ENCODE assay signal across 9 mouse cellular contexts in the genomic region with DNA sequence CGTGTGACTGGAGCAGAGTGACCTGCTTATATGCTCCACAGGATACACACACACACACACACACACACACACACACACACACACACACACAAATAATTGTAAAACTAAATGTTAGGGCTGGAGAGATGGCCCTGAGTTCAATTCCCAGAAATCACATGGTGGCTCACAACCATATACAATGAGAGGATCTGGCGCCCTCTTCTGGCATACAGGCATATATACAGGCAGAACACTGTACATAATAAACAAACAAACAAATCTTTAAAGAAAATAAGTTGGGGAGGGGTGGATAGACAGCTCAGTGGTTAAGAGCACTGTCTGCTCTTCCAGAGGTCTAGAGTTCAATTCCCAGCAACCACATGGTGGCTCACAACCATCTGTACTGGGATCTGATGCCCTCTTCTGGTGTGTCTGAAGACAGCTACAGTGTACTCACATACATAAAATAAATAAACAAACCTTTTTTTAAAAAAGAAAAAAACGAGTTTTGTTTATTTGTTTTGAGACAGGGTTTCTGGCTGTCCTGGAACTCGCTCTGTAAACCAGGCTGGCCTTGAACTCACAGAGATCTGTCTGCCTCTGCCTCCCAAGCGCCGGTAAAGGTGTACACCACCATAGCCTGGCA. TPM values are rescaled to one million over a fixed set of nuclear protein-coding genes. Genes with fewer than 3 reads are reported as not detected.
DNase-seq lines count a peak whose midpoint lies in the region; ATAC-seq and TF ChIP-seq lines count a peak whose summit lies in the region.
"Not testable (repeated sequence)": the region's sequence is repeated elsewhere in the genome, so short reads cannot be mapped to it uniquely, and the experiment has no call there.
"Had no signal": no experiment of that assay in that cellular context is flagged by ENCODE, and none has a peak within 500 bp of the region (broad histone marks: within the 10 kb centered on the region; RNA-seq: fewer than 3 reads in every experiment).

No protein-coding gene starts in this region.

- H3K27ac ChIP-seq in embryonic facial prominence, embryonic 15.5 days (replicated peaks); heart, embryonic 14.5 days (replicated peaks in 1 of 2; ENCODE audit: control insufficient read depth in 1 of 2, insufficient read depth in 1 of 2, low read depth in 2 of 2, low read length in 2 of 2); kidney, adult 2 months (ENCODE audit: insufficient read depth, low read depth, low read length); liver, adult 2 months (replicated peaks; ENCODE audit: insufficient read depth, low read depth, low read length); midbrain, embryonic 11.5 days (ENCODE audit: low read depth, low read length); small intestine, adult 2 months (ENCODE audit: insufficient read depth, low read depth, low read length): not testable (repeated sequence)

- H3K9me3 ChIP-seq in embryonic facial prominence, embryonic 15.5 days (replicated peaks); heart, embryonic 14.5 days (ENCODE audit: control insufficient read depth, low read length); midbrain, embryonic 11.5 days (ENCODE audit: control insufficient read depth, low read length): not testable (repeated sequence)

- WGBS in embryonic facial prominence, embryonic 15.5 days = 32% methylated on average over 6 of the region's 6 CpGs
- 35% methylated on average over 6 of the region's 6 CpGs for WGBS in heart, embryonic 14.5 days
- WGBS in kidney, adult 2 months = 34% methylated on average over 6 of the region's 6 CpGs
- WGBS in liver, adult 2 months = 25% methylated on average over 6 of the region's 6 CpGs
- WGBS in midbrain, embryonic 11.5 days = 37% methylated on average over 6 of the region's 6 CpGs
- 34% methylated on average over 6 of the region's 6 CpGs for WGBS in small intestine, adult 2 months

- not testable (repeated sequence) for H3K36me3 ChIP-seq in embryonic facial prominence, embryonic 15.5 days; heart, embryonic 14.5 days (ENCODE audit: control insufficient read depth, insufficient read depth, low read length); kidney, adult 2 months (ENCODE audit: control insufficient read depth, insufficient read depth, low read length); liver, adult 2 months (ENCODE audit: control insufficient read depth, insufficient read depth, low read length); midbrain, embryonic 11.5 days (ENCODE audit: control insufficient read depth, insufficient read depth, low read length); small intestine, adult 2 months (ENCODE audit: control insufficient read depth, insufficient read depth, low read length)

- TF ChIP-seq CTCF in kidney, adult 2 months (conservative IDR thresholded peaks at IDR 0.05; ENCODE audit: insufficient read depth, insufficient read length, low read depth, low read length) = peak; percentile 32; the same call in 1 of the 2 replicates
- TF ChIP-seq CTCF in liver, adult 2 months (IDR thresholded peaks at IDR 0.05; ENCODE audit: low read depth, low read length) = not testable (repeated sequence)
- TF ChIP-seq CTCF in small intestine, adult 2 months (IDR thresholded peaks at IDR 0.05; ENCODE audit: extremely low read depth, insufficient read length, insufficient replicate concordance, low read depth, low read length) = peak; percentile 48; the same call in 1 of the 2 replicates

- ATAC-seq in embryonic facial prominence, embryonic 15.5 days (ENCODE audit: insufficient number of reproducible peaks, low FRiP score, low TSS enrichment, low read depth); heart, embryonic 14.5 days (ENCODE audit: insufficient number of reproducible peaks, insufficient read depth, low FRiP score, low read depth); midbrain, embryonic 11.5 days (ENCODE audit: low FRiP score): not testable (repeated sequence)

- H3K79me2 ChIP-seq in liver, adult 2 months (ENCODE audit: control insufficient read depth, insufficient read depth, low read length) = not testable (repeated sequence)

- peak; percentile 84 for DNase-seq in CD4-positive, CD25-positive, alpha-beta regulatory T cell, adult 2 months (ENCODE audit: low read depth, low spot score)
- peak; percentile 62 for DNase-seq in brain, adult 2 months (ENCODE audit: low read depth, low spot score)
- DNase-seq in kidney, adult 2 months = peak; percentile 54
- DNase-seq in liver, adult 2 months (ENCODE audit: extremely low read depth, low read depth, low spot score) = peak; percentile 28
- DNase-seq in midbrain, embryonic 11.5 days (ENCODE audit: low spot score, missing footprints) = not testable (repeated sequence)

- H3K9ac ChIP-seq in embryonic facial prominence, embryonic 15.5 days; heart, embryonic 14.5 days (ENCODE audit: low read length); liver, adult 2 months (ENCODE audit: low read depth, low read length); midbrain, embryonic 11.5 days (ENCODE audit: low read length): not testable (repeated sequence)

- not testable (repeated sequence) for TF ChIP-seq POLR2A in kidney, adult 2 months (IDR thresholded peaks at IDR 0.05; ENCODE audit: low read depth, low read length); liver, adult 2 months (IDR thresholded peaks at IDR 0.05; ENCODE audit: extremely low read depth, insufficient read depth, low read length); small intestine, adult 2 months (IDR thresholded peaks at IDR 0.05; ENCODE audit: low read depth, low read length)

- peak overlapping the region; percentile 57; the same call in 1 of the 2 replicates for H3K4me3 ChIP-seq in embryonic facial prominence, embryonic 15.5 days (replicated peaks)
- H3K4me3 ChIP-seq in heart, embryonic 14.5 days (ENCODE audit: control insufficient read depth in 1 of 2, insufficient read depth in 1 of 2, low read depth in 1 of 2, low read length in 2 of 2) = peak overlapping the region in 1 of 2 experiments; percentile 46; a peak in 1 of 4 replicates
- not testable (repeated sequence) for H3K4me3 ChIP-seq in kidney, adult 2 months (ENCODE audit: insufficient read depth, low read depth, low read length); liver, adult 2 months (ENCODE audit: insufficient read depth, low read depth, low read length)
- H3K4me3 ChIP-seq in midbrain, embryonic 11.5 days (ENCODE audit: low read depth, low read length) = peak overlapping the region; percentile 76; the same call in 1 of the 2 replicates
- peak overlapping the region; percentile 67; the same call in 1 of the 2 replicates for H3K4me3 ChIP-seq in small intestine, adult 2 months (ENCODE audit: low read depth, low read length)

- H3K4me1 ChIP-seq in embryonic facial prominence, embryonic 15.5 days = peaks cover 24% of the 10 kb centered on the region
- peaks cover 4 to 12% of the 10 kb centered on the region in 2 experiments; a peak in 3 of 4 replicates for H3K4me1 ChIP-seq in heart, embryonic 14.5 days (ENCODE audit: control insufficient read depth in 2 of 2, insufficient read depth in 2 of 2, low read length in 2 of 2)
- H3K4me1 ChIP-seq in kidney, adult 2 months (ENCODE audit: control insufficient read depth, insufficient read depth, low read length); liver, adult 2 months (ENCODE audit: control insufficient read depth, insufficient read depth, low read length): not testable (repeated sequence)
- H3K4me1 ChIP-seq in midbrain, embryonic 11.5 days (ENCODE audit: control insufficient read depth, insufficient read depth, low read length) = peaks cover 10% of the 10 kb centered on the region
- H3K4me1 ChIP-seq in small intestine, adult 2 months (ENCODE audit: control insufficient read depth, insufficient read depth, insufficient read length, low read length) = peaks cover 19% of the 10 kb centered on the region

- peak overlapping the region; percentile 99 for H3K4me2 ChIP-seq in embryonic facial prominence, embryonic 15.5 days (replicated peaks)
- H3K4me2 ChIP-seq in heart, embryonic 14.5 days (ENCODE audit: low read length) = peak overlapping the region; percentile 95
- H3K4me2 ChIP-seq in midbrain, embryonic 11.5 days = peak overlapping the region; percentile 71

- H3K27me3 ChIP-seq in embryonic facial prominence, embryonic 15.5 days = peaks cover 50% of the 10 kb centered on the region
- H3K27me3 ChIP-seq in heart, embryonic 14.5 days (ENCODE audit: control insufficient read depth, insufficient read depth, low read length) = peaks cover 55% of the 10 kb centered on the region
- not testable (repeated sequence) for H3K27me3 ChIP-seq in kidney, adult 2 months (replicated peaks; ENCODE audit: control insufficient read depth, insufficient read depth, low read length); liver, adult 2 months (ENCODE audit: control insufficient read depth, insufficient read depth, low read length)
- peaks cover 30% of the 10 kb centered on the region for H3K27me3 ChIP-seq in midbrain, embryonic 11.5 days (ENCODE audit: control insufficient read depth, insufficient read depth, low read length)
- H3K27me3 ChIP-seq in small intestine, adult 2 months (ENCODE audit: control insufficient read depth, insufficient read depth, low read length) = peaks cover 21% of the 10 kb centered on the region

RNA-seq across cellular contexts. Expression of gene Rtn2, which starts 0.6 kb away (rescaled TPM):
- polyA plus RNA-seq in embryonic facial prominence, embryonic 15.5 days (2015; fragmentation: Nextera tagmentation; extraction: Ambion mirVana) = 39.2 and 41.9 TPM in 2 replicates
- 39.2 and 43.6 TPM in 2 replicates for polyA plus RNA-seq in heart, embryonic 14.5 days (2014; fragmentation: Nextera tagmentation; extraction: Ambion mirVana)
- 7.6 and 19.1 TPM in 2 replicates for polyA plus RNA-seq in kidney, adult 2 months (2012; rRNA removed)
- total RNA-seq in liver, adult 2 months (2014; rRNA removed) = 0.27 and 0.65 TPM in 2 replicates
- 0.62 and 1.1 TPM in 2 replicates for polyA plus RNA-seq in liver, adult 2 months (2012; rRNA removed)
- polyA plus RNA-seq in midbrain, embryonic 11.5 days (2014; fragmentation: Nextera tagmentation; extraction: Ambion mirVana) = 48.5 and 53.2 TPM in 2 replicates
- 6.7 and 11.7 TPM in 2 replicates for polyA plus RNA-seq in small intestine, adult 2 months (2012; rRNA removed)

RNA-seq across cellular contexts. Expression of gene Ppm1n, which starts 1.9 kb away (rescaled TPM):
- polyA plus RNA-seq in embryonic facial prominence, embryonic 15.5 days (2015; fragmentation: Nextera tagmentation; extraction: Ambion mirVana) = 0.14 and 0.41 TPM in 2 replicates
- 0.20 TPM in 1 of 2 replicates, not detected in the other for polyA plus RNA-seq in heart, embryonic 14.5 days (2014; fragmentation: Nextera tagmentation; extraction: Ambion mirVana)
- not detected in 2 replicates for polyA plus RNA-seq in kidney, adult 2 months (2012; rRNA removed)
- 0.20 TPM in 1 of 2 replicates, not detected in the other for total RNA-seq in liver, adult 2 months (2014; rRNA removed)
- 0.13 TPM in 1 of 2 replicates, not detected in the other for polyA plus RNA-seq in liver, adult 2 months (2012; rRNA removed)
- 0.18 and 0.50 TPM in 2 replicates for polyA plus RNA-seq in midbrain, embryonic 11.5 days (2014; fragmentation: Nextera tagmentation; extraction: Ambion mirVana)
- 1.8 and 11.8 TPM in 2 replicates for polyA plus RNA-seq in small intestine, adult 2 months (2012; rRNA removed)
- total RNA-seq: gastrocnemius, postnatal 10 days had no signal

RNA-seq across cellular contexts. Expression of gene Vasp, which starts 10.2 kb away (rescaled TPM):
- polyA plus RNA-seq in embryonic facial prominence, embryonic 15.5 days (2015; fragmentation: Nextera tagmentation; extraction: Ambion mirVana) = 85.2 TPM in 2 replicates
- polyA plus RNA-seq in heart, embryonic 14.5 days (2014; fragmentation: Nextera tagmentation; extraction: Ambion mirVana) = 66.1 and 68.9 TPM in 2 replicates
- polyA plus RNA-seq in kidney, adult 2 months (2012; rRNA removed) = 69.5 and 71.5 TPM in 2 replicates
- total RNA-seq in liver, adult 2 months (2014; rRNA removed) = 6.3 and 11.3 TPM in 2 replicates
- 24.2 and 37.1 TPM in 2 replicates for polyA plus RNA-seq in liver, adult 2 months (2012; rRNA removed)
- 46.0 and 46.9 TPM in 2 replicates for polyA plus RNA-seq in midbrain, embryonic 11.5 days (2014; fragmentation: Nextera tagmentation; extraction: Ambion mirVana)
- 183 and 517 TPM in 2 replicates for polyA plus RNA-seq in small intestine, adult 2 months (2012; rRNA removed)

RNA-seq across cellular contexts. Expression of gene Fosb, which starts 28.1 kb away (rescaled TPM):
- 0.21 and 0.69 TPM in 2 replicates for polyA plus RNA-seq in embryonic facial prominence, embryonic 15.5 days (2015; fragmentation: Nextera tagmentation; extraction: Ambion mirVana)
- polyA plus RNA-seq in heart, embryonic 14.5 days (2014; fragmentation: Nextera tagmentation; extraction: Ambion mirVana) = 0.22 TPM in 1 of 2 replicates, not detected in the other
- polyA plus RNA-seq in kidney, adult 2 months (2012; rRNA removed) = 0.17 and 0.19 TPM in 2 replicates
- 0.07 and 0.09 TPM in 2 replicates for total RNA-seq in liver, adult 2 months (2014; rRNA removed)
- 0.06 and 0.11 TPM in 2 replicates for polyA plus RNA-seq in liver, adult 2 months (2012; rRNA removed)
- 0.04 TPM in 1 of 2 replicates, not detected in the other for polyA plus RNA-seq in midbrain, embryonic 11.5 days (2014; fragmentation: Nextera tagmentation; extraction: Ambion mirVana)
- polyA plus RNA-seq in small intestine, adult 2 months (2012; rRNA removed) = 1.7 and 16.7 TPM in 2 replicates

RNA-seq across cellular contexts. Expression of gene Opa3, which starts 53.7 kb away (rescaled TPM):
- 30.8 and 32.5 TPM in 2 replicates for polyA plus RNA-seq in embryonic facial prominence, embryonic 15.5 days (2015; fragmentation: Nextera tagmentation; extraction: Ambion mirVana)
- 36.5 and 38.6 TPM in 2 replicates for polyA plus RNA-seq in heart, embryonic 14.5 days (2014; fragmentation: Nextera tagmentation; extraction: Ambion mirVana)
- 41.7 and 48.5 TPM in 2 replicates for polyA plus RNA-seq in kidney, adult 2 months (2012; rRNA removed)
- total RNA-seq in liver, adult 2 months (2014; rRNA removed) = 12.9 and 16.0 TPM in 2 replicates
- 34.1 and 40.4 TPM in 2 replicates for polyA plus RNA-seq in liver, adult 2 months (2012; rRNA removed)
- 42.4 and 44.0 TPM in 2 replicates for polyA plus RNA-seq in midbrain, embryonic 11.5 days (2014; fragmentation: Nextera tagmentation; extraction: Ambion mirVana)
- polyA plus RNA-seq in small intestine, adult 2 months (2012; rRNA removed) = 17.1 and 34.6 TPM in 2 replicates
